Mouse (Mus musculus) limb, embryonic 14.5 days (tissue): ENCODE data around the gene Etfdh. TPM values are rescaled to one million over a fixed set of nuclear protein-coding genes. Genes with fewer than 3 reads are reported as not detected.

Experiments
- ATAC-seq: fragments of 200-750 bp; cut with Nextera tagmentation; 2 replicates; pipeline ENCODE4 v1.8.0; 2017; ENCODE audit warnings: low read depth, moderate number of reproducible peaks, moderate TSS enrichment; ENCODE audit not compliant: low FRiP score
- DNase-seq: peaks from one replicate; pipeline ENCODE4 v3.0.0-alpha.2; 2015; ENCODE audit warnings: low spot score
- H3K27ac ChIP-seq: fragments of 300-500 bp; sonication (generic); replicated peaks from 2 replicates; pipeline ENCODE4 v1.5.1; 2014; ENCODE audit warnings: low read depth, mild to moderate bottlenecking, low read length, moderate library complexity, mixed read lengths
- H3K27me3 ChIP-seq: fragments of 300-500 bp; sonication (generic); 2 replicates; pipeline ENCODE4 v1.6.1; 2014; ENCODE audit warnings: low read length, mixed read lengths; ENCODE audit not compliant: control insufficient read depth, insufficient read depth
- H3K36me3 ChIP-seq: fragments of 300-500 bp; sonication (generic); 2 replicates; pipeline ENCODE4 v1.6.1; 2014; ENCODE audit warnings: mild to moderate bottlenecking, low read length, moderate library complexity, mixed read lengths; ENCODE audit not compliant: control insufficient read depth, insufficient read depth
- H3K4me1 ChIP-seq: fragments of 300-500 bp; sonication (generic); 2 replicates; pipeline ENCODE4 v1.6.1; 2014; ENCODE audit warnings: antibody characterized with exemption, low read length, mixed read lengths; ENCODE audit not compliant: control insufficient read depth, insufficient read depth
- H3K4me2 ChIP-seq: fragments of 300-500 bp; sonication (generic); replicated peaks from 2 replicates; pipeline ENCODE4 v1.6.1; 2014; ENCODE audit warnings: low read depth, mild to moderate bottlenecking, low read length, moderate library complexity; ENCODE audit not compliant: severe bottlenecking
- H3K4me3 ChIP-seq: fragments of 300-500 bp; sonication (generic); replicated peaks from 2 replicates; pipeline ENCODE4 v1.5.1; 2014; ENCODE audit warnings: low read length
- H3K9ac ChIP-seq: fragments of 300-500 bp; sonication (generic); 2 replicates; pipeline ENCODE4 v1.6.1; 2014; ENCODE audit warnings: mild to moderate bottlenecking, low read depth, low read length, moderate library complexity; ENCODE audit not compliant: severe bottlenecking
- H3K9me3 ChIP-seq: fragments of 300-500 bp; sonication (generic); 2 replicates; pipeline ENCODE4 v1.6.1; 2016; ENCODE audit warnings: low read length; ENCODE audit not compliant: control insufficient read depth
- POLR2A ChIP-seq: fragments of 200-500 bp; IDR thresholded peaks from 2 replicates; pipeline ENCODE4 v1.8.0; 2012; ENCODE audit warnings: inconsistent platforms, mild to moderate bottlenecking, moderate library complexity, borderline replicate concordance; ENCODE audit not compliant: insufficient read depth, insufficient read length; ENCODE audit errors: extremely low read depth
- WGBS: fragments of 180-500 bp; shearing (Covaris S2); extraction: QIAGEN DNeasy Blood & Tissue Kit; methylation state at CpG from one replicate; pipeline ENCODE4 v1.1.7; 2014; 5-methylcytosine and 5-hydroxymethylcytosine counted together
- polyA plus RNA-seq, 2 experiments: library from polyadenylated mRNA; depleted of rRNA in 1 of 2; stranded (reverse) in 1 of 2; unstranded in 1 of 2; fragments of >200 nt; fragmentation: Nextera tagmentation in 1 of 2; extraction: Ambion mirVana in 1 of 2; gene quantifications; 2 replicates each; pipeline versions ENCODE4 v1.2.1 to v1.2.3; 2012 to 2014

The Etfdh gene
- polyA plus RNA-seq (2012; rRNA removed) (32.5 and 37.5 TPM in 2 replicates), polyA plus RNA-seq (2014; fragmentation: Nextera tagmentation; extraction: Ambion mirVana) (51.7 and 54.1 TPM in 2 replicates)

GRCm38 (mm10) chr3:79629416-79629730, at the start of gene Etfdh:
Etfdh (minus strand) TSS chr3:79629500.
- ATAC-seq (peak; percentile 34), DNase-seq (peak; percentile 59)
- Histone ChIP-seq H3K4me1 (no peaks in the 10 kb centered on the region; the same call in 1 of the 2 replicates), H3K9ac (peak within 1 kb of the TSS; percentile 70), H3K4me3 (peak within 1 kb of the TSS; percentile 76), H3K27ac (peak within 1 kb of the TSS; percentile 69), H3K9me3 (0 out of 2 replicates have a peak, but pooled peaks cover 3% of the 10 kb centered on the region), H3K36me3 (peaks cover 22% of the 10 kb centered on the region), H3K4me2 (peak within 1 kb of the TSS; percentile 87), H3K27me3 (no peaks in the 10 kb centered on the region)
- under 1% methylated on average over 11 of the region's 11 CpGs for WGBS
- no peak for TF ChIP-seq POLR2A

GRCm38 (mm10) chr3:79676411-79676810, 47.1 kb upstream of the Etfdh start:
- Histone ChIP-seq H3K4me1 (no peaks in the 10 kb centered on the region), H3K27ac (no peak overlapping the region), H3K9ac (no peak overlapping the region), H3K9me3 (no peaks in the 10 kb centered on the region), H3K4me3 (no peak overlapping the region), H3K36me3 (no peaks in the 10 kb centered on the region), H3K4me2 (no peak overlapping the region), H3K27me3 (no peaks in the 10 kb centered on the region)
- TF ChIP-seq POLR2A: no peak
- ATAC-seq: no peak
- DNase-seq: no peak
- WGBS: 90% methylated on average over 3 of the region's 3 CpGs

GRCm38 (mm10) chr3:79674641-79675040, 45.3 kb upstream of the Etfdh start:
- 84% methylated on average over 5 of the region's 5 CpGs for WGBS
- no peak overlapping the region for H3K4me3 ChIP-seq
- H3K27me3 ChIP-seq: no peaks in the 10 kb centered on the region
- no peaks in the 10 kb centered on the region for H3K9me3 ChIP-seq
- DNase-seq: no peak
- TF ChIP-seq POLR2A: no peak
- no peaks in the 10 kb centered on the region for H3K4me1 ChIP-seq
- no peak for ATAC-seq
- no peaks in the 10 kb centered on the region for H3K36me3 ChIP-seq
- no peak overlapping the region for H3K4me2 ChIP-seq
- no peak overlapping the region for H3K27ac ChIP-seq
- no peak overlapping the region for H3K9ac ChIP-seq

- Histone ChIP-seq H3K9ac (no peak overlapping the region), H3K4me1 (no peaks in the 10 kb centered on the region), H3K4me3 (no peak overlapping the region), H3K4me2 (no peak overlapping the region), H3K9me3 (no peaks in the 10 kb centered on the region), H3K27ac (no peak overlapping the region), H3K36me3 (no peaks in the 10 kb centered on the region), H3K27me3 (no peaks in the 10 kb centered on the region)
- TF ChIP-seq POLR2A: no peak
- WGBS: 7% methylated on average over 4 of the region's 4 CpGs
- DNase-seq (peak; percentile 68), ATAC-seq (no peak; the same call in 1 of the 2 replicates)
These were observed 43.8 kb upstream of the Etfdh start for GRCm38 (mm10) chr3:79673082-79673481.

- Histone ChIP-seq H3K4me3 (no peak overlapping the region), H3K27ac (no peak overlapping the region), H3K9me3 (no peaks in the 10 kb centered on the region), H3K4me1 (no peaks in the 10 kb centered on the region), H3K4me2 (no peak overlapping the region), H3K36me3 (no peaks in the 10 kb centered on the region), H3K27me3 (no peaks in the 10 kb centered on the region), H3K9ac (no peak overlapping the region)
- peak; percentile 3 for DNase-seq
- 0 out of 2 replicates have a peak, but pooled peaks have one; percentile 30 for ATAC-seq
- 56% methylated on average over 16 of the region's 16 CpGs for WGBS
- no peak for TF ChIP-seq POLR2A
These were observed 42.9 kb upstream of the Etfdh start for GRCm38 (mm10) chr3:79672188-79672587.

GRCm38 (mm10) chr3:79670556-79670955, 41.3 kb upstream of the Etfdh start:
- Histone ChIP-seq H3K4me3 (no peak overlapping the region), H3K9me3 (no peaks in the 10 kb centered on the region), H3K9ac (no peak overlapping the region), H3K27me3 (no peaks in the 10 kb centered on the region), H3K4me2 (no peak overlapping the region), H3K36me3 (no peaks in the 10 kb centered on the region), H3K27ac (no peak overlapping the region), H3K4me1 (no peaks in the 10 kb centered on the region)
- no peak for TF ChIP-seq POLR2A
- WGBS: 77% methylated on average over 7 of the region's 7 CpGs
- DNase-seq: no peak
- no peak for ATAC-seq
